Mouse (Mus musculus): ENCODE data around the gene Mapk10.

Mapk10 gene

DNA sequence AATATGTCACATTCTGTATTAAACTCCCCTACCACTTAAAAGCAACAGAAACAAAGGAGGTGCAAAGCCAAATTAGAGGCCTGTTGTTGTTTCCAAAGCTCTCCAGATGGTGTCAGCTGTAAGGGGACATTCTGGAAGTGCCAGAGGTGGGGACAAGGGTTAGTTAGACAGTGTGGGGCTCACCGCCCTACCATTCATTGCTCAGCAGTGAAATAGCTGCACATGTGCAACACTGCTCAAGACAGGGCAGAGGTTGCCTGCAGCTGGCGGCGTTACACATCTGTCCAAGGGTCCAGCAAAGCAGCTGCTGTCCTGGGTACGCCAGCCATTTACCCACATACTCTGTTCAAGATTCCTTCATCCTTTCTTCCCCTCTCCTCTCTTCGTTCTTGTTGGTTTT is 342.9 kb downstream of the Mapk10 start:
- DNase-seq (ENCODE audit: low read depth, low spot score) = no peak

DNA sequence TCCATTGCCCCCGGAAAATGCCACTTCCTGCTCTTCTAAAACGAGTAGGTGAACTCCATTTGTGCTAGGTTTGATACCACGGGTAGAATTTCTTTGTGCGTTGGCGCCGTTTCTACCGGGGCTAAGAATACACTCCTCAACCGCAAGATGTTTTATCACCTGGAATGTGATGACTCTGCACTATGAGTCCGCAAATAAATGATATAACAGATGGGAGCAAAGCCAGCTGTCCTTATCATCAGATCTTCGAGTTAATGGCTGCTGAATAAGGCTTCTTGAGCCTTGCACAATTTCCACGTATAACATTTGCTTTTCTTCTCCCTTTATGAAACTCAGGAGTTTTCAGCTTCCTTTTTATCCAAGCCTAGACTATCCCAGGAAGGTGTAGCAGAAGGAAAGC is 351.4 kb downstream of the Mapk10 start:
- no peak for DNase-seq (ENCODE audit: low read depth, low spot score)

DNA sequence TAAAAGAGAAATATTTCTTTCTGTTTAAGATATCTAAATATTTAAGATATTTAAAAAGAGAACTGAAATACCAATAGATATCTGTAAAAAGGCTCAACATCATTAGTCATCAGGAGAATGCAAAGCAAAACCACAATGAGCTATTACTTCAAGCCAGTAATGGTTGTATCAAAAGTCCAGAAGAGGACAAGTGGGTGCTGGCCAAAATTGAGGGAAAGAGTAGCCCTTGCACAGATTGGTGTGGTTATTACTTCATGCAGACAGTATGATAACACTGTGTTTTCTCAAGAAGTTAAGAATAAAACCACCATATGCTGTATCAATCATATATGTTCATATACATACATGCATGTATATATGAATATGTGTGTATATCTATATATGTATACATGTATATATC is 353.1 kb downstream of the Mapk10 start:
- DNase-seq (ENCODE audit: low read depth, low spot score) = no peak
